Mouse (Mus musculus) hindbrain, embryonic 14.5 days (tissue): ENCODE results near the gene Ncoa3. TPM values are rescaled to one million over a fixed set of nuclear protein-coding genes. Genes with fewer than 3 reads are reported as not detected.
"Not testable (repeated sequence)": the region's sequence is repeated elsewhere in the genome, so short reads cannot be mapped to it uniquely, and the experiment has no call there.

Experiments used
- ATAC-seq: fragments of 200-750 bp; cut with Nextera tagmentation; 2 replicates; pipeline ENCODE4 v1.8.0; 2017; ENCODE audit warnings: moderate number of reproducible peaks, mild to moderate bottlenecking, moderate TSS enrichment, moderate library complexity; ENCODE audit not compliant: low FRiP score
- DNase-seq: peaks from one replicate; pipeline ENCODE4 v3.0.0-alpha.2; 2015; ENCODE audit warnings: low spot score
- H3K27ac ChIP-seq: fragments of 300-500 bp; sonication (generic); 2 replicates; pipeline ENCODE4 v1.5.1; 2014; ENCODE audit warnings: mild to moderate bottlenecking, moderate library complexity
- H3K27me3 ChIP-seq: fragments of 300-500 bp; sonication (generic); 2 replicates; pipeline ENCODE4 v1.6.1; 2014; ENCODE audit warnings: mild to moderate bottlenecking, low read length, mixed read lengths; ENCODE audit not compliant: control insufficient read depth, insufficient read depth
- H3K36me3 ChIP-seq: fragments of 300-500 bp; sonication (generic); replicated peaks from 2 replicates; pipeline ENCODE4 v1.6.1; 2014; ENCODE audit not compliant: control insufficient read depth, insufficient read depth
- H3K4me1 ChIP-seq: fragments of 300-500 bp; sonication (generic); replicated peaks from 2 replicates; pipeline ENCODE4 v1.6.1; 2014; ENCODE audit warnings: antibody characterized with exemption, low read length, mixed read lengths; ENCODE audit not compliant: control insufficient read depth, insufficient read depth
- H3K4me2 ChIP-seq: fragments of 300-500 bp; sonication (generic); replicated peaks from 2 replicates; pipeline ENCODE4 v1.6.1; 2014; ENCODE audit warnings: mild to moderate bottlenecking, moderate library complexity
- H3K4me3 ChIP-seq: fragments of 300-500 bp; sonication (generic); replicated peaks from 2 replicates; pipeline ENCODE4 v1.5.1; 2014; ENCODE audit warnings: mild to moderate bottlenecking, low read length
- H3K9ac ChIP-seq: fragments of 300-500 bp; sonication (generic); 2 replicates; pipeline ENCODE4 v1.6.1; 2014
- H3K9me3 ChIP-seq: fragments of 300-500 bp; sonication (generic); 2 replicates; pipeline ENCODE4 v1.6.1; 2016; ENCODE audit warnings: low read length; ENCODE audit not compliant: control insufficient read depth
- WGBS: fragments of 180-500 bp; shearing (Covaris S2); extraction: QIAGEN DNeasy Blood & Tissue Kit; methylation state at CpG from one replicate; pipeline ENCODE4 v1.1.7; 2014; 5-methylcytosine and 5-hydroxymethylcytosine counted together
- polyA plus RNA-seq: library from polyadenylated mRNA; unstranded; fragments of >200 nt; fragmentation: Nextera tagmentation; extraction: Ambion mirVana; gene quantifications from 2 replicates; pipeline ENCODE4 v1.2.1, GENCODE M21; 2014

Ncoa3 gene
- polyA plus RNA-seq, 1 experiment from 2014 or later: 15.5 TPM

GRCm38 (mm10) chr2:166082193-166082592, 89.8 kb downstream of the Ncoa3 start:
- no peak overlapping the region for H3K27ac ChIP-seq
- 64% methylated on average over 5 of the region's 5 CpGs for WGBS
- no peaks in the 10 kb centered on the region for H3K4me1 ChIP-seq
- H3K9me3 ChIP-seq: no peaks in the 10 kb centered on the region
- ATAC-seq (no peak), DNase-seq (peak; percentile 77)
- H3K36me3 ChIP-seq: peaks cover 12% of the 10 kb centered on the region; the same call in 1 of the 2 replicates
- H3K4me3 ChIP-seq: no peak overlapping the region
- H3K4me2 ChIP-seq: no peak overlapping the region
- H3K9ac ChIP-seq: no peak overlapping the region
- H3K27me3 ChIP-seq: no peaks in the 10 kb centered on the region

DNA sequence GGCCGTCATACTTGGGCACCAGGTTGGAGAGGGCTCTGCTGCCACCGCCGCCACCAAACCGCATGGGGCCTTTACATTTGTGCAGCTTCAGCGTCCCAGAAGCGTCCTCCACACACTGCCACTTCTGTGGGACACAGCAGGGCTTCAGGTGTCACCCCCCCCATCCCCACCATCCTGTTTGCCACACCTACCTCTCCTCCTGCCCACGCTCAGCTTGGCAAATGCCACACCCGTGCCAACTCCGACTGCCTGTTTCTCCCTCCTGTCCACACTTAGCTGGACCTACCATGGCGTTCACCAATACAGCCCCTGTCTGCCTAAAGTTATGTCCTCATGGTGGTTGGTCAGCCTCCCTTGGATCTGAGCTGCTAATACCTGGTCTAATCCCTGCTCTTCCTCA, 90.2 kb downstream of the Ncoa3 start:
- 86% methylated on average over 10 of the region's 10 CpGs for WGBS
- H3K4me2 ChIP-seq: no peak overlapping the region
- H3K9me3 ChIP-seq: no peaks in the 10 kb centered on the region
- H3K27me3 ChIP-seq: no peaks in the 10 kb centered on the region
- ATAC-seq (no peak), DNase-seq (no peak)
- peaks cover 16% of the 10 kb centered on the region; the same call in 1 of the 2 replicates for H3K36me3 ChIP-seq
- no peak overlapping the region for H3K27ac ChIP-seq
- H3K9ac ChIP-seq: no peak overlapping the region
- no peaks in the 10 kb centered on the region for H3K4me1 ChIP-seq
- H3K4me3 ChIP-seq: no peak overlapping the region

GRCm38 (mm10) chr2:166083542-166084031, 91.2 kb downstream of the Ncoa3 start:
- H3K4me3 ChIP-seq: no peak overlapping the region
- WGBS: 58% methylated on average over 9 of the region's 9 CpGs
- H3K9ac ChIP-seq: no peak overlapping the region
- no peak overlapping the region for H3K27ac ChIP-seq
- no peaks in the 10 kb centered on the region for H3K27me3 ChIP-seq
- no peaks in the 10 kb centered on the region for H3K4me1 ChIP-seq
- ATAC-seq (no peak), DNase-seq (no peak)
- no peak overlapping the region for H3K4me2 ChIP-seq
- H3K9me3 ChIP-seq: no peaks in the 10 kb centered on the region
- peaks cover 16% of the 10 kb centered on the region for H3K36me3 ChIP-seq

- no peak overlapping the region for H3K4me3 ChIP-seq
- no peak for DNase-seq
- H3K36me3 ChIP-seq: peaks cover 19% of the 10 kb centered on the region
- no peaks in the 10 kb centered on the region for H3K4me1 ChIP-seq
- 85% methylated on average over 7 of the region's 7 CpGs for WGBS
- no peak for ATAC-seq
- H3K27ac ChIP-seq: no peak overlapping the region
- no peak overlapping the region for H3K4me2 ChIP-seq
- H3K9me3 ChIP-seq: no peaks in the 10 kb centered on the region
- H3K27me3 ChIP-seq: no peaks in the 10 kb centered on the region
- H3K9ac ChIP-seq: no peak overlapping the region
These were observed 91.7 kb downstream of the Ncoa3 start for GRCm38 (mm10) chr2:166084111-166084510.

GRCm38 (mm10) chr2:166084964-166085363, 92.5 kb downstream of the Ncoa3 start:
- H3K4me2 ChIP-seq, ATAC-seq, H3K27me3 ChIP-seq, H3K4me1 ChIP-seq, H3K4me3 ChIP-seq, H3K9ac ChIP-seq, H3K9me3 ChIP-seq, H3K27ac ChIP-seq: not testable (repeated sequence)
- peak; percentile 81 for DNase-seq
- WGBS: 36% methylated on average over 6 of the region's 6 CpGs
- peaks cover 13% of the 10 kb centered on the region for H3K36me3 ChIP-seq

GRCm38 (mm10) chr2:166085780-166086179, 93.3 kb downstream of the Ncoa3 start:
- H3K36me3 ChIP-seq: peaks cover 11% of the 10 kb centered on the region
- no peak overlapping the region for H3K9ac ChIP-seq
- H3K4me1 ChIP-seq: no peaks in the 10 kb centered on the region
- no peak overlapping the region for H3K27ac ChIP-seq
- no peak for DNase-seq
- WGBS: 91% methylated on average over 10 of the region's 10 CpGs
- H3K27me3 ChIP-seq: no peaks in the 10 kb centered on the region
- no peak; the same call in 1 of the 2 replicates for ATAC-seq
- no peak overlapping the region for H3K4me2 ChIP-seq
- no peaks in the 10 kb centered on the region for H3K9me3 ChIP-seq
- H3K4me3 ChIP-seq: no peak overlapping the region

- WGBS: 86% methylated on average over 29 of the region's 29 CpGs
- Histone ChIP-seq H3K9ac (no peak overlapping the region), H3K27me3 (no peaks in the 10 kb centered on the region), H3K27ac (no peak overlapping the region), H3K4me1 (no peaks in the 10 kb centered on the region), H3K36me3 (peaks cover 11% of the 10 kb centered on the region), H3K4me2 (no peak overlapping the region), H3K4me3 (no peak overlapping the region), H3K9me3 (no peaks in the 10 kb centered on the region)
- DNase-seq (no peak), ATAC-seq (no peak)
These were observed 94.2 kb downstream of the Ncoa3 start for GRCm38 (mm10) chr2:166086457-166087233.

DNA sequence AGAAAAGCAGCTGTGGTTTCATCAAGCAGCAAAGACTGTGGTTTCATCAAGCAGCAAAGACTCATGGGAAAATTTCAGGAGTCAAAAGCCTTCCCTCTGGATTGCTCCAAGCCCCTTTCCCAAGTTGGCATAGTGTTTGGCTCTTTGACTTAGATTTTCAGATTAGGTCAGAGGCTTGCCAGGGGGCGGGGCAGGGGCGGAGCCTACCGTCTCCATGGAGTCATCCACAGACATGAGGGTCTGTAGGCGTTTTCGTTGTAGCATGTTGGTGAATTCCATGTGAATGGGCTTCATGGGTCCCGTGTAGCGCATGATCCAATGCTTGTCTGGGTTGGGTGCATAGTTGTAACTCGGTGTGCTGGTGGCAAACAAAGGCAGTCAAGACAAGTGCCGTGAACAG, 96.6 kb downstream of the Ncoa3 start:
- Histone ChIP-seq H3K27ac (no peak overlapping the region), H3K9me3 (no peaks in the 10 kb centered on the region), H3K36me3 (peaks cover 26% of the 10 kb centered on the region), H3K27me3 (no peaks in the 10 kb centered on the region), H3K4me2 (no peak overlapping the region), H3K4me1 (no peaks in the 10 kb centered on the region), H3K4me3 (no peak overlapping the region), H3K9ac (no peak overlapping the region)
- 82% methylated on average over 9 of the region's 9 CpGs for whole genome bisulfite sequencing
- no peak for ATAC-seq
- DNase-seq: no peak

- ATAC-seq: no peak
- no peak overlapping the region for H3K4me3 ChIP-seq
- peaks cover 26% of the 10 kb centered on the region for H3K36me3 ChIP-seq
- WGBS: 47% methylated on average over 7 of the region's 7 CpGs
- H3K4me2 ChIP-seq: no peak overlapping the region
- H3K9ac ChIP-seq: no peak overlapping the region
- H3K4me1 ChIP-seq: no peaks in the 10 kb centered on the region
- no peak for DNase-seq
- H3K27me3 ChIP-seq: no peaks in the 10 kb centered on the region
- no peaks in the 10 kb centered on the region for H3K9me3 ChIP-seq
- no peak overlapping the region for H3K27ac ChIP-seq
These were observed 97.7 kb downstream of the Ncoa3 start for GRCm38 (mm10) chr2:166090131-166090581.
